Mouse (Mus musculus) lung, embryonic 14.5 days (tissue): Measurements from ENCODE around the gene Supt20. TPM values are rescaled to one million over a fixed set of nuclear protein-coding genes. Genes with fewer than 3 reads are reported as not detected.

Experiments
- ATAC-seq: fragments of 200-750 bp; cut with Nextera tagmentation; 2 replicates; pipeline ENCODE4 v1.8.0; 2017; ENCODE audit warnings: mild to moderate bottlenecking, moderate TSS enrichment, moderate library complexity; ENCODE audit not compliant: insufficient read depth
- DNase-seq: peaks from one replicate; pipeline ENCODE4 v3.0.0-alpha.2; 2015
- H3K27ac ChIP-seq: fragments of 300-500 bp; sonication (generic); 2 replicates; pipeline ENCODE4 v1.5.1; 2014; ENCODE audit warnings: low read depth, mild to moderate bottlenecking, moderate library complexity
- H3K27me3 ChIP-seq: fragments of 300-500 bp; sonication (generic); 2 replicates; pipeline ENCODE4 v1.6.1; 2014; ENCODE audit warnings: low read length, control low read depth; ENCODE audit not compliant: insufficient read depth
- H3K36me3 ChIP-seq: fragments of 300-500 bp; sonication (generic); 2 replicates; pipeline ENCODE4 v1.6.1; 2014; ENCODE audit warnings: control low read depth; ENCODE audit not compliant: insufficient read depth
- H3K4me1 ChIP-seq: fragments of 300-500 bp; sonication (generic); 2 replicates; pipeline ENCODE4 v1.6.1; 2014; ENCODE audit warnings: antibody characterized with exemption, control low read depth; ENCODE audit not compliant: insufficient read depth
- H3K4me2 ChIP-seq: fragments of 300-500 bp; sonication (generic); 2 replicates; pipeline ENCODE4 v1.6.1; 2014; ENCODE audit warnings: mild to moderate bottlenecking
- H3K4me3 ChIP-seq: fragments of 300-500 bp; sonication (generic); 2 replicates; pipeline ENCODE4 v1.5.1; 2014; ENCODE audit warnings: low read depth, low read length
- H3K9ac ChIP-seq: fragments of 300-500 bp; sonication (generic); 2 replicates; pipeline ENCODE4 v1.6.1; 2014
- H3K9me3 ChIP-seq: fragments of 300-500 bp; sonication (generic); 2 replicates; pipeline ENCODE4 v1.6.1; 2016; ENCODE audit warnings: low read depth, low read length, control low read depth
- CTCF ChIP-seq: IDR thresholded peaks from 2 replicates; pipeline ENCODE4 v1.5.1; 2016; ENCODE audit warnings: antibody characterized with exemption, low read depth
- WGBS: fragments of 180-500 bp; shearing (Covaris S2); extraction: QIAGEN DNeasy Blood & Tissue Kit; methylation state at CpG from one replicate; pipeline ENCODE4 v1.1.7; 2014; 5-methylcytosine and 5-hydroxymethylcytosine counted together
- polyA plus RNA-seq: library from polyadenylated mRNA; unstranded; fragments of >200 nt; fragmentation: Nextera tagmentation; extraction: Ambion mirVana; gene quantifications from 2 replicates; pipeline ENCODE4 v1.2.1, GENCODE M21; 2014

Supt20 gene
- polyA plus RNA-seq, 1 experiment from 2014 or later: 103 TPM

GRCm38 (mm10) chr3:54736101-54736927 lies 43.7 kb downstream of the Supt20 start:
- Histone ChIP-seq H3K4me1 (no peaks in the 10 kb centered on the region), H3K36me3 (peaks cover 39% of the 10 kb centered on the region), H3K9me3 (no peaks in the 10 kb centered on the region), H3K4me3 (peak overlapping the region; percentile 89), H3K4me2 (peak overlapping the region; percentile 68), H3K27me3 (no peaks in the 10 kb centered on the region), H3K27ac (peak overlapping the region; percentile 99), H3K9ac (peak overlapping the region; percentile 94)
- WGBS: 51% methylated on average over 18 of the region's 18 CpGs
- ATAC-seq: no peak
- peak; percentile 51 for DNase-seq
- TF ChIP-seq CTCF: no peak

GRCm38 (mm10) chr3:54737317-54737716 lies 44.7 kb downstream of the Supt20 start:
- H3K9ac ChIP-seq: no peak overlapping the region
- no peak for ATAC-seq
- no peak overlapping the region for H3K27ac ChIP-seq
- no peak for DNase-seq
- H3K4me2 ChIP-seq: no peak overlapping the region
- no peaks in the 10 kb centered on the region for H3K4me1 ChIP-seq
- no peak for TF ChIP-seq CTCF
- no peaks in the 10 kb centered on the region for H3K27me3 ChIP-seq
- 86% methylated on average over 8 of the region's 8 CpGs for WGBS
- peaks cover 39% of the 10 kb centered on the region for H3K36me3 ChIP-seq
- H3K9me3 ChIP-seq: no peaks in the 10 kb centered on the region
- no peak overlapping the region for H3K4me3 ChIP-seq

GRCm38 (mm10) chr3:54741965-54742364 lies 49.4 kb downstream of the Supt20 start:
- Histone ChIP-seq H3K9ac (no peak overlapping the region), H3K27me3 (no peaks in the 10 kb centered on the region), H3K36me3 (peaks cover 75% of the 10 kb centered on the region), H3K4me2 (no peak overlapping the region), H3K27ac (no peak overlapping the region), H3K4me3 (no peak overlapping the region), H3K4me1 (no peaks in the 10 kb centered on the region), H3K9me3 (no peaks in the 10 kb centered on the region)
- TF ChIP-seq CTCF: no peak
- DNase-seq: no peak
- 94% methylated on average over 11 of the region's 11 CpGs for WGBS
- ATAC-seq: no peak

- Histone ChIP-seq H3K9me3 (no peaks in the 10 kb centered on the region), H3K27ac (no peak overlapping the region), H3K4me3 (no peak overlapping the region), H3K27me3 (no peaks in the 10 kb centered on the region), H3K9ac (no peak overlapping the region), H3K4me2 (no peak overlapping the region), H3K36me3 (peaks cover 97% of the 10 kb centered on the region), H3K4me1 (no peaks in the 10 kb centered on the region)
- DNase-seq (peak; percentile 53), ATAC-seq (0 out of 2 replicates have a peak, but pooled peaks have one; percentile 11)
- WGBS: 46% methylated on average over 5 of the region's 5 CpGs
- peak; percentile 64 for TF ChIP-seq CTCF
These were observed 53.2 kb downstream of the Supt20 start for GRCm38 (mm10) chr3:54745799-54746198.

GRCm38 (mm10) chr3:54753411-54753810 lies 60.8 kb downstream of the Supt20 start:
- Histone ChIP-seq H3K4me2 (no peak overlapping the region), H3K36me3 (peaks cover 31% of the 10 kb centered on the region), H3K9ac (no peak overlapping the region), H3K9me3 (no peaks in the 10 kb centered on the region), H3K27ac (no peak overlapping the region), H3K4me1 (peaks cover 16% of the 10 kb centered on the region; the same call in 1 of the 2 replicates), H3K4me3 (no peak overlapping the region), H3K27me3 (0 out of 2 replicates have a peak, but pooled peaks cover 4% of the 10 kb centered on the region)
- DNase-seq: no peak
- no peak for ATAC-seq
- no peak for TF ChIP-seq CTCF
- WGBS: 55% methylated on average over 4 of the region's 4 CpGs

GRCm38 (mm10) chr3:54755145-54756041 lies 62.8 kb downstream of the Supt20 start, which contains the start of gene Smad9:
Gene Smad9 (plus strand): TSS chr3:54755582.
- peak; percentile 85 for ATAC-seq
- WGBS: under 1% methylated on average over 60 of the region's 66 CpGs
- 0 out of 2 replicates have a peak, but pooled peaks cover 4% of the 10 kb centered on the region for H3K27me3 ChIP-seq

More at GRCm38 (mm10) chr3:54755145-54756041, 62.8 kb downstream of the Supt20 start, which contains the start of gene Smad9:
- no peak for TF ChIP-seq CTCF
- Histone ChIP-seq H3K4me2 (peak within 1 kb of the TSS; percentile 99), H3K27ac (peak within 1 kb of the TSS; percentile 84), H3K9ac (peak within 1 kb of the TSS; percentile 74), H3K9me3 (no peaks in the 10 kb centered on the region), H3K4me1 (peaks cover 17% of the 10 kb centered on the region; the same call in 1 of the 2 replicates), H3K36me3 (peaks cover 12% of the 10 kb centered on the region), H3K4me3 (peak within 1 kb of the TSS; percentile 79)
- DNase-seq: peak; percentile 90
